Mouse (Mus musculus) hematopoietic stem cell, adult 5-6 weeks (primary cell): ENCODE measurements around the gene Tuba3b. TPM values are rescaled to one million over a fixed set of nuclear protein-coding genes. Genes with fewer than 3 reads are reported as not detected.
A peak's percentile ranks its signal among the peaks of the same experiment; 100 is the strongest.

Experiments
- ATAC-seq, 2 experiments: fragments of 125-278 bp in 1 of 2; replicated peaks in 1 of 2; 2 replicates each; pipeline ENCODE4 v1.8.0; 2016 to 2017; ENCODE audit warnings: inconsistent platforms in 2 of 2, mild to moderate bottlenecking in 2 of 2, moderate number of reproducible peaks in 2 of 2, low read depth in 1 of 2, moderate TSS enrichment in 1 of 2; ENCODE audit not compliant: low FRiP score in 2 of 2, poor library complexity in 2 of 2, severe bottlenecking in 2 of 2, insufficient read depth in 1 of 2, low TSS enrichment in 1 of 2
- total RNA-seq: library from RNA; stranded (forward); fragments of 172-1452, 232-1000 nt; gene quantifications from 2 replicates; pipeline ENCODE4 v1.2.3, GENCODE M21; 2017

The Tuba3b gene
- total RNA-seq, 1 experiment from 2014 or later, result not detected

DNA sequence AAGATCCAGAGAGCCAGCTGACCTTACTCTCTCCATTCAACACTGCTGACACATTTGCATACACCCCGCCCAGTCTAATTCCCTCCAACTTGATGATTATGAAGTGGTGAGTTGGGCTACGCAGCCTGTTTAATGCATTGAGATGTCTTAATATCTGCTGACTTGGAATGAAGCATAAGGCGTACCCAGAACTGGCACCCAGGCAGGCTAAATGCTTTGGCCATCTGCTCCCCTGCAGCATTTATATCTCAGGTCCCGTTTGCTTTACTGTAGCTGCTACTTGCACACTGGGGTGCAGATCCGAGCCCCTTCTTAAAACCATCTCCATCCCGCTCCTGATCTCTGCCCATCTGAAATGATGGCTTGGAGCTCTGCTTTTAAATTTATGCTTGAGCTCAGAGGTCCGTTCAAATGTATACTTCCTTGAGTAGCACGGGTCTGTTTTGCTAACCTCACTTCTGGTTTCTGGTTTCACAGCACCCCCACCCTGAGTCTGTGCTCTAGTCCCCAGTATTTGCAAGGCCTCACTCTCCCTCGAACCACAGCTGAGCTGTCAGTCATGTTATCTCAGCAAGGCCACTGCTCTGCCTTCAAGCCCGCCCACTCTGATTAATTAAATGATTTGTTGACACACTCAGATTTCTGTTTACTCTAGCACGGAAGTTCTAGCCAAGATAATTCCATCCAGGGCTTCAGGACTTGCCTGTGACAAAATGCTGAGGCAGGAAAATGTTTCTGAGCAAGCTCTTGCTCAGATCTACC, 16.6 kb upstream of the Tuba3b start:
- peak; percentile 53 to 65; a peak in 3 of 4 replicates for ATAC-seq

DNA sequence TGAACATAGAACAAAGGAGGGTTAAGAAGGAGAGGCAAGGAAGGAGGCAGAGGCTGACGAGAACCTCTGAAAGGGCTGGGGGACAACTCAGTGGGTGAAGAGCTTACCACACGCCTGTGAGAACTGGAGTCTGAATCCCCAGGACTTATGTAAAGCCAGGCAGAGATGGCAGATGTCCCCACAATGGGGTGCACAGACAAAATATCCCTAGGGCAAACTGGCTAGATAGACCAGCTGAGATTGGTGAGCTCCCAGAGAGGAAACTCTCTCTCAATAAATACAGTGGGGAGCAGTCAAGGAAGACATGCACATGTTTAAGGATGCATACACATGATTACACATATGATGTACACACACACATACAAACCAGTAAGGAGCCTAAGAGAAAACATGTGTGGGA, 11.4 kb upstream of the Tuba3b start:
- ATAC-seq, result no peak

DNA sequence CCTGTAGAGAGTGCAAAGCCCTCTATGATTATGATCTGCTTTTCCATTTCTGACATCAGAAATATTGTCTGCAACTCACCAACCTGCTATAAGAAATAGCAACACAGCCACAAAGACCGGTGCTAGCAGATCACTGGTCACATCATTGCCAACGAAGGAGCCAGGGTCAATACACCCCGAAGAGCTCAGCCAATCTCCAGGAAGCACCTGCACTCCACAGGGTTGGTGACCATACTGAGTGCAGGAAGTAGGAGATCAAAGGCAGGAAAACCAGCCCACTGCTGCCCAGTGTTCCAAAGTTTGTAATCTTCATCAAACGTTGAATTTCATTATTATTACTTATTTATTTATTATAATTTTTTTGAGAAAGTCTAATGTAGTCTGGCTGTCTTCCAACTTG, 10.9 kb upstream of the Tuba3b start:
- peak; percentile 56 to 70; a peak in 3 of 4 replicates for ATAC-seq

DNA sequence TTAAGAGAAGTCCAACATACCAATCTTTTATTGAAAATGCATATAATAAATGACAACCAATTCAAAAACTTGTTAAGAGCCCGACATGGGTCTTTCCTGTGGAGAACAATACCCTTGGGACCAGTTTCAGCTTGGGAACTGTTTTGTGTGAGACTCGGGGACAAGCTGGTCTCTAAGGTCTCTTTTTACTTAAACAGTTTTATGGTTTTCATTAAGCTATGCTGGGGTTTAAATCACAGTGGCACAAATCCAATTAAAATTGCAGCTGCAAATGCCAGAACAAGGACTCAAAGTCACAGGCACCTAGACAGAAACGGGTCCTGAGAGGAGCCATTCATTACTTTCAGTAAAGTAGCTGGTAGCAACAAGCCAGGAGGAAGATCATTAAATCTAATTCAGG, 10.4 kb upstream of the Tuba3b start:
- ATAC-seq, result no peak

DNA sequence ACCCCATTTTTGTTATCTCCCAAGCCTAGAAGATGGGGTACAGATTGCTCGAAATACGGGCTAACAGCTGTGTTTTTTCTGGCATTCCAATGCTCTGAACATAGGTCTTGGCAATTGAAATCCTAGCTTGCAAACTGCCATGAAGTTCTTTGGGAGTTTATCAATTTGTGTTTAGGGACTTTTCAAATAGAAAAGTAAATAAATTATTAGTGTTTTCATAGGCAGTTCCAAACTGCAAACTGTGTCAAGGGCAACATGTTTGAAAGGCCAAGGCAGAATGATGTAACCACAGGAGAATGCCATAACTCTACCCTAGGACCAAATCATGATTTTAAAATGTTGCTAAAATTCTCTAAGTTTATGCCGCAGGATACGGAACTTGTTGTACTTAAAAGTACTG, 7.8 kb upstream of the Tuba3b start:
- ATAC-seq, result no peak

DNA sequence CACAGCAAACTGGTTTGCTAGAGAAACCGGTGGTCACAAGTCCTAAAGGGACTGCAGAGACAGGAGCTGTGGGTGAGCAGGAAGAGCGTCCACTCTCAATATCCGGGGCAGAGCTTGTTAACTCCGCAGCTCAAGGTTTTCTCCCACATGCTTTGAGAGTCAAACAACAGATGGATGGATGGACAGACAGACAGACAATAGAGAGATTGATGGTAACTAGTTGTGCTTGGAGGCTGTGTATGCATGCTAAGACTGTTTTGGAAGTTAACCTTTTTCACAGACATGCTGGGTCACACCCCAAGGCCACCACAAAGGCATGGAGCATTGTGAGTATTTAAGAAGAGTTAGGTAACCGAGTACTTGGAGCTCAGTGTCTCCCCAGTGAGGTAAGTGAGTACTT, 6.9 kb upstream of the Tuba3b start:
- ATAC-seq, result no peak

DNA sequence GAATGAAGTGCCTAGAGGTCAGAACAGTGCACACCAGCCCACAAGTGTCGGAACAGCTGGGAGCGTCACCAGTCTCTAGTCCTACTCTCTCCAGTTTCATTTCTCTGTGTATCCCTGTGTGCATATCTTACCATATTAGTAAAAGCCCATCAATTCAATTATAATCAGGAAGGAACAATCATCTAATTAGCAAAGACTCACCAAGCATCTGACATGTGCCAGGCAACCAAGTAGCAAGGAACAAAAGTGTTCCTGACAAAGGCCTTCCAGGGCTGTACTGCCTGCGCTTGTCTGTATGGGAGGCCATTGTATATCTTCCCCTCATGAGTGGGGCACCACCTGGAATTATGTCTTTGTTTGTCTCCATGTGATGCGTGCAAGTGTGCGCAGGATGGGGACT, 4.7 kb upstream of the Tuba3b start:
- no peak for ATAC-seq

DNA sequence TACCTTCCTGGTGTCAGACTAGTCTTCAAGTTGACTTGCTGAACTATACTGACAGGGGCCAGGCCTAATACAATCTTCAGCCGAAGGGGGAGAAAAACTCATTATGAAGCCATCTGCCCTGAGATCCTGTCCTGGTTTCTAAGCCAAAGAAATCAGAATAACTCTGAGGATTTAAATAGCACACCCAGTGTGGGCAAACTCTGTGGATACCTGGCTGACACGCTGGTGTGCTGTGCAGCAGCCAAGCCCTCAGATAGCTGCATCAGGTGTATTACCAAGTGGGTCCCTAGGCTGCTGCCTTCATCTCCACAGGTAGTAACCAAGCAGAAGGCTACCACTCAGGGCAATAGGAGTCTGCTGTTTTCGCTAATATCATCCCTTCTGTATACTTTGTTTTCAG, 2.9 kb upstream of the Tuba3b start:
- no peak for ATAC-seq

DNA sequence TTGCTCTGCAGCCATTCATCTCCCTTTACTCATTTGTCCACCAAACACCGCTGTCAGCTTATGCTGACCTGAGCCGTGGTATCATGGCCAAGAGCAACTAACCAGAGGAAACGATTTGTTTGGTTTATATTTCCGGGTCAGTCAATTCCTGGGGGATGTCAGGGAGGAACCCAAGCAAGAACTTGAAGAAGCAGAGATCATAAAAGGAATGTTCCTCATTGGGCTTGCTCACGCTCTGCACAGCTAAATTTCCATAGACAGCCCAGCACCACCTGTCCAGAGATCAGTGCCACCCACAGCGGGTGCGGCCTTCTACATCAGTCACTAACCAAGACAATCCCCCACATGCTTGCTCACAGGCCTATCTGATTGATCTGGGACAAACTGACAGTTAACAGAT, 1.3 kb upstream of the Tuba3b start, which contains the start of gene Lmntd1:
Gene Lmntd1 (minus strand): TSS at position 101 of the 400 bp plus-strand sequence.
- ATAC-seq, result no peak

DNA sequence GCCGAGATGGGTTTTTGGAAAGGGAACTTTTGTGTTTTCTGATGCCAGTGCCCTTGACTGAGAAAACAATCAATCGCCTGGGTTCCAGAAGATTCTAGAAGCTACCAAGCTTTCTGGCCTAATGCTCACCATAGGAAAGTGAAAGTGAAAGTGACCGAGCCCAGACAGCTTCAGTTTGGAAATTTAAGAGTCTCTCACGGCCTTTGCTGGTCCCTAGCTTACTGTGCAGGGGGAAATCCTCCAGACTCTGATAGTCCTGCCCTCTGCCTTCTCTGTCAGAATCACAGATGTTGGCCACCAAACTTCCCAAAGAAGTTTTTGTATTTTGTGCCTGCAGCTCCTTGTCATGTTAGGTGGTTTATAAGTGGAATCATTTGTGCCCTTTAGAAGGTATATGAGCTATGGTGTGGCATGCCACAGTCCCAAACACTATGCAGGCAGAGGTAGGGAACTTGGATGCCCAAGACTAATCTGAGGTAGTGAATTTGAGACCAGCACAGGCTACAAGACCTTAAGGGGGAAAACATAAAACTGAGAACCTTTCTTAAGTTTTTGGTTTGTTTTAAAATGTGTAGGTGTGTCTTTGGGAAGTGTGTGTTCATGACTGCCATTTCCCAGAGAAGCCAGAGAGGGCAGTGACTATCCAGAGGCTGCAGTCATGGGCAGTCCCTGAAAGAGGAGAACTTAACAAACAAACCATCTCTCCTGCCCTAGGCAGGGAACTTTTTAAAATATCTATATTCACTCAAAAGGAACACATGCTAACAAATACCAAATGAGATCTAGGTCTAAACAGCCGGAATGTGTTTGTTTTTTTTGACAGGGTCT, 1.1 kb downstream of the Tuba3b start:
- peak; percentile 53 to 60; a peak in 2 of 4 replicates for ATAC-seq

DNA sequence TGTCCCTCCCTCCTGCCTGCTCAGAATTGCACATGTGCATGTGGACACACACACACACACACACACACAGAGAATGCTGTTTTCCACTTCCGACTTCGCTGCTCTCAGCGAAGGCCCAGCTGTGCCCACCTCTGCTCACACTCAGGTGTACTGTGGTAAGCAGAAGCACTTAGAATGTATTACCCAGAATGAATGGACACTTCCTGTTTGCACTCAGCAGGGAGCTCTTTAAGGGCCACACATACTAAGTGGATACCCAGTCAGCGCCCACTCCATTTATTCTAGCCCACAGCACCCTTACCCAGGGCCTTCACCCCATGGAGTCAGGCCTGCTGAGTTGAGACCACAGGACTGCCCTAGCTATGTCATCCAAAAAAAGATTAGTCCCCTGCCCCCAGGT, 7.6 kb downstream of the Tuba3b start:
- ATAC-seq, result no peak

DNA sequence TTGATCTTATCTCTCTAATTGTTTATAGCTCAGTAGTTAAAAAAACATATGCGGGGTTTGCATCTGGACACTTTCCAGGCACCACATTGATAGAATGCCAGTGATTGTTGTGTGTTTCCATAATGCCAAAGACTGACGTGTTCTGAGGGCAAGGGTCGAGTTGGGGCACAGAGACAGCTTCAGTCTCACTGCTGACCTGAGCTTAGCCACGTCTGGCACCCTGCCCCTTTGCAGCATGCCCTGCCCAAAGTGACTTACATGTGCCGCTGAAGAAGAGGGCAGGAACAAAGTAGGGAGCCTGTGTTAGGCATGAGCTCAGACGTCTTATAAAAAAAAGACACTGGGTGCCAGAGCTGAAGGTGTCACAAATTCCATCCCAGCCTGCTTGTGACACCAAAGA, 14.7 kb downstream of the Tuba3b start:
- ATAC-seq, result no peak

DNA sequence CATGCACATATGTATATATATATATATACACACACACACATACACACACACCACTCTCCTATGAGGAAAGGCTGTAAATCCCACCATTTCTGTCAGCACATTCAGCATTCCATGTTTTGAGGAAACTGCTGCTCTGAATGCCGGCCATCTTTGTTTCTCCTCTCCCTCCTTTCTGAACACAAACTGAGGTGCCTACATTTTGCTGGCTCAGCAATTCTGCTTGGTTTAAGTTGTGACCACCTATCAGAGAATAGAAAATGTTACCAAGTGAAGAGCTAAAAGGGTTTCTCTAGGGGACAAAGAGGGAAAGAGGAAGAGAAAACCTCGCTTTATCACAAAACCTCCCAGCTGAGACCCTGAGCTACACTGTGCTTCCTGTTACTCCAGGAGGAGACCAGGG, 18.9 kb downstream of the Tuba3b start:
- no peak for ATAC-seq

DNA sequence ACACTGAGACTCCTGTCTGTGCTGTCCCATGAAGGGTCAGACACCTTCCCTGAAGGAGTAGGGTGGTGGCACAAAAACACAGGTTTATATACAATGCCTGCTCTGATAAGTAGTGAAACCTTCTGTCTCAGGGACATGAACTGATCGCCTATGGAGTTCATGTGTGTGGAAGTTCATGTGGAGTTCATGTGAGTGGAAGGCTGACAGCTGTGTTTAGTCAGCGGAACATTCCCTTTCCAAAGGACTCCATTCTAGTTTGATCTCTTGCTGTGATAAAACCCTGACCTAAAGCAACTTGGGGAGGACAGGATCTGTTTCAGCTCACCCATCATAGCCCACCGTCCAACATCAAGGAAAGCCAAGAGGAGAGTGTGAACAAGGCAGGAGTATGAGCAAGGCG, 21.1 kb downstream of the Tuba3b start:
- no peak for ATAC-seq

DNA sequence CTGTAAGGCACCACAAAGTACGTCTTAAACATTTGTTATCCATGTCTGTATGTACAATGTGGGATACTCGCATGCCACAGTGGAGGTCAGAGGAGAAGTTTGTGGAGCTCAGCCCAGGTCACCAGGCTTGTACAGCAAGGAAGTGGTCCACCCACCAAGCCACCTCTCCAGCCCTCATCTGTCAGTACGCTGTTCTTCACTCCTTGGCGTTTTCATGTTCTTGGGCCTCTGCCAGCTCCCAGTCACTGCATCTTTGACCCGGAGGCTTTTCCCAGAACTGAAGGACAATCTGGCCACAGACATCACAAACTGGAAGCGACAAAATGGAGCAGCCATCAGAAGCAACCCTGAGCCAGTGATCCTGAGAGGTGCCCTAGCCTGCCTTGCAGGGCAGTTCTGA, 22.7 kb downstream of the Tuba3b start:
- no peak for ATAC-seq

DNA sequence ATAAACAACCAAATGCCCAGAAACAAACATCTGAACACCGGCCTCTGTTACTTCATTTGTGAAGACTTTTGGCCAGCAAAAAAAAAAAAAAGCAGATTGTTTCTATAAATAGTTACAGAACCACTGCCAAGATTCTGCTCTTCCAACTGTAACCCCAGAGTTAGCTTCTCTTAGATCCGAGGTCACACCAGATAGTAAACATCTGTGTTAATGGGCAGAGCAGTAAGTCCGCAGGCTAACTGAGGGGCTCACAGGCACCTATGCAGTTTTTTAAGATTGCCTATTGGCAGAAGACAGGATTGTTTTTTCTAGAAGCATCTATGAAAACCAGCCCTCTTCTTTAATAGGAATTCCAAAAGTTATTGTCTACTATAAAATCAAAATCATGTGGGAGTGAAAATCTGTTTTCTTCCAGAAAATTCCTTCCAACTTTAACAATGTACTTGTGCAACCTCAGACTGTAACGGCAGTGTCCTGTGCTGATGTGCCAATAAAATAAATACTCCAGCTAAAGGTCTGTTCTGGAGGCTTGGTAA, 25.5 kb downstream of the Tuba3b start:
- no peak for ATAC-seq

DNA sequence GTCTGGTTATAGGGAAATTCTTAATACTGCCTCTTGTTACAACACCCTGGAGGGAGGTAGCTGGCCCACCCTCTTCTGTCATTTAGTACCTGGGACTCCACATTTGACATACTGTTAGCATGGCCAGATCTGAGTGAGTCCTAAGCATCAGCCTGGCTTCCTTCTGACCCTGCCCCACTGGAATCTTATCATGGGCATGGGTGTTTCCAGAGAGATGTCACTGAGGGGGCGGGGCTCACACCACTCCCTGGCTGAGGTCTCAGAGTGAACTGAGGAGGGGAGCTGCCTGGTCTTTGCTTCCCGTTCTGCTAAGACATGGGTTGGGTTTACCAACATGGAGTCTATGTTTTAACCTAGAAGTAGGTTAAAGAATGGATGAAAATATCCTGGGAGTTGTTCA, 36.4 kb downstream of the Tuba3b start:
- no peak for ATAC-seq

DNA sequence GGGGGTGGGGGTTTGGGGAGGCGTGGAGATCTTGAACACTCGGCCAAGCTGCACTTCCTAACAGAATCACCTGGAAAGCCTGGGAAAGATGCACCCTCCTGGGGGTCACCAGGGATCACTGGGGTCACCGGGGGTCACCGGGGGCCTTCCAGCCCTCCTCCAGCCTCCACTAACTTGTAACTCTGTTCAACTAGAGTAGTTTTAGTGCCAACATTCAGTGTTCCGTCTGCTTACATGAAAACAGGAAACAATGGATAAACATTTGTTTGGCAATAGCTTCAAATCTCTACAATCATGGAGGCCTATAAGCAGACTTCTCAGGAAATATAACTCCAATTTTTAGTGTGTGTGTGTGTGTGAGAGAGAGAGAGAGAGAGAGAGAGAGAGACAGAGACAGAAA, 37.4 kb downstream of the Tuba3b start:
- no peak for ATAC-seq
